Mouse (Mus musculus): ENCODE results near the gene Mamld1. TPM values are rescaled to one million over a fixed set of nuclear protein-coding genes. Genes with fewer than 3 reads are reported as not detected.
A peak's percentile ranks its signal among the peaks of the same experiment; 100 is the strongest.
"Not testable (repeated sequence)": the region's sequence is repeated elsewhere in the genome, so short reads cannot be mapped to it uniquely, and the experiment has no call there.

Mamld1 gene
- 0.80 and 0.85 TPM in 2 replicates for polyA plus RNA-seq (2012; rRNA removed)

GRCm38 (mm10) chrX:71049864-71050576 lies at the start of gene Mamld1:
Gene Mamld1, plus strand, starts transcription at chrX:71050256.
- no peak for TF ChIP-seq POLR2A (IDR thresholded peaks at IDR 0.05; ENCODE audit: low read depth, low read length)
- no peak for TF ChIP-seq CTCF (IDR thresholded peaks at IDR 0.05; ENCODE audit: extremely low read depth, insufficient read length, insufficient replicate concordance, low read depth, low read length)
- Histone ChIP-seq H3K36me3 (ENCODE audit: control insufficient read depth, insufficient read depth, low read length) (no peaks in the 10 kb centered on the region), H3K4me3 (ENCODE audit: low read depth, low read length) (peak within 1 kb of the TSS; percentile 66), H3K27me3 (ENCODE audit: control insufficient read depth, insufficient read depth, low read length) (peaks cover 6% of the 10 kb centered on the region), H3K4me1 (ENCODE audit: control insufficient read depth, insufficient read depth, insufficient read length, low read length) (peaks cover 5% of the 10 kb centered on the region), H3K27ac (ENCODE audit: insufficient read depth, low read depth, low read length) (no peak within 1 kb of the TSS)
- WGBS: 17% methylated on average over 50 of the region's 50 CpGs

GRCm38 (mm10) chrX:71024718-71025117 lies 25.3 kb upstream of the Mamld1 start:
- H3K4me3 ChIP-seq (ENCODE audit: low read depth, low read length): no peak overlapping the region

GRCm38 (mm10) chrX:71028007-71028406 lies 22.0 kb upstream of the Mamld1 start:
- WGBS: 81% methylated on average over 4 of the region's 4 CpGs
- Histone ChIP-seq H3K27me3 (ENCODE audit: control insufficient read depth, insufficient read depth, low read length) (no peaks in the 10 kb centered on the region), H3K36me3 (ENCODE audit: control insufficient read depth, insufficient read depth, low read length) (no peaks in the 10 kb centered on the region), H3K4me1 (ENCODE audit: control insufficient read depth, insufficient read depth, insufficient read length, low read length) (no peaks in the 10 kb centered on the region), H3K4me3 (ENCODE audit: low read depth, low read length) (no peak overlapping the region), H3K27ac (ENCODE audit: insufficient read depth, low read depth, low read length) (no peak overlapping the region)
- TF ChIP-seq CTCF (IDR thresholded peaks at IDR 0.05; ENCODE audit: extremely low read depth, insufficient read length, insufficient replicate concordance, low read depth, low read length) (no peak), POLR2A (IDR thresholded peaks at IDR 0.05; ENCODE audit: low read depth, low read length) (no peak)

More at GRCm38 (mm10) chrX:71024718-71025117, 25.3 kb upstream of the Mamld1 start:
- Histone ChIP-seq H3K4me1 (ENCODE audit: control insufficient read depth, insufficient read depth, insufficient read length, low read length) (no peaks in the 10 kb centered on the region), H3K27me3 (ENCODE audit: control insufficient read depth, insufficient read depth, low read length) (no peaks in the 10 kb centered on the region), H3K27ac (ENCODE audit: insufficient read depth, low read depth, low read length) (no peak overlapping the region), H3K36me3 (ENCODE audit: control insufficient read depth, insufficient read depth, low read length) (no peaks in the 10 kb centered on the region)
- no peak for TF ChIP-seq CTCF (IDR thresholded peaks at IDR 0.05; ENCODE audit: extremely low read depth, insufficient read length, insufficient replicate concordance, low read depth, low read length)
- no peak for TF ChIP-seq POLR2A (IDR thresholded peaks at IDR 0.05; ENCODE audit: low read depth, low read length)

GRCm38 (mm10) chrX:71028976-71029375 lies 21.1 kb upstream of the Mamld1 start:
- not testable (repeated sequence) for H3K4me3 ChIP-seq (ENCODE audit: low read depth, low read length); H3K27ac ChIP-seq (ENCODE audit: insufficient read depth, low read depth, low read length); H3K4me1 ChIP-seq (ENCODE audit: control insufficient read depth, insufficient read depth, insufficient read length, low read length); H3K36me3 ChIP-seq (ENCODE audit: control insufficient read depth, insufficient read depth, low read length); H3K27me3 ChIP-seq (ENCODE audit: control insufficient read depth, insufficient read depth, low read length)
- 100% methylated on average over 1 of the region's 1 CpGs for WGBS

GRCm38 (mm10) chrX:71050677-71051311 lies 738 bp downstream of the Mamld1 start:
- Histone ChIP-seq H3K27ac (ENCODE audit: insufficient read depth, low read depth, low read length) (no peak overlapping the region), H3K4me1 (ENCODE audit: control insufficient read depth, insufficient read depth, insufficient read length, low read length) (peaks cover 5% of the 10 kb centered on the region), H3K27me3 (ENCODE audit: control insufficient read depth, insufficient read depth, low read length) (peaks cover 6% of the 10 kb centered on the region), H3K4me3 (ENCODE audit: low read depth, low read length) (peak overlapping the region; percentile 66), H3K36me3 (ENCODE audit: control insufficient read depth, insufficient read depth, low read length) (no peaks in the 10 kb centered on the region)
- TF ChIP-seq CTCF (IDR thresholded peaks at IDR 0.05; ENCODE audit: extremely low read depth, insufficient read length, insufficient replicate concordance, low read depth, low read length): no peak
- no peak for TF ChIP-seq POLR2A (IDR thresholded peaks at IDR 0.05; ENCODE audit: low read depth, low read length)
- whole genome bisulfite sequencing: 15% methylated on average over 26 of the region's 26 CpGs

GRCm38 (mm10) chrX:71051361-71052114 lies 1.5 kb downstream of the Mamld1 start:
- Histone ChIP-seq H3K36me3 (ENCODE audit: control insufficient read depth, insufficient read depth, low read length) (no peaks in the 10 kb centered on the region), H3K27ac (ENCODE audit: insufficient read depth, low read depth, low read length) (no peak overlapping the region), H3K4me3 (ENCODE audit: low read depth, low read length) (peak overlapping the region; percentile 66), H3K4me1 (ENCODE audit: control insufficient read depth, insufficient read depth, insufficient read length, low read length) (peaks cover 5% of the 10 kb centered on the region), H3K27me3 (ENCODE audit: control insufficient read depth, insufficient read depth, low read length) (peaks cover 6% of the 10 kb centered on the region)
- TF ChIP-seq POLR2A (IDR thresholded peaks at IDR 0.05; ENCODE audit: low read depth, low read length): no peak
- no peak for TF ChIP-seq CTCF (IDR thresholded peaks at IDR 0.05; ENCODE audit: extremely low read depth, insufficient read length, insufficient replicate concordance, low read depth, low read length)
- 18% methylated on average over 30 of the region's 30 CpGs for WGBS

GRCm38 (mm10) chrX:71052115-71052478 lies 2.0 kb downstream of the Mamld1 start:
- peak overlapping the region; percentile 66 for H3K4me3 ChIP-seq (ENCODE audit: low read depth, low read length)
- no peak overlapping the region for H3K27ac ChIP-seq (ENCODE audit: insufficient read depth, low read depth, low read length)
- TF ChIP-seq POLR2A (IDR thresholded peaks at IDR 0.05; ENCODE audit: low read depth, low read length) (no peak), CTCF (IDR thresholded peaks at IDR 0.05; ENCODE audit: extremely low read depth, insufficient read length, insufficient replicate concordance, low read depth, low read length) (peak; percentile 25; the same call in 1 of the 2 replicates)
- peaks cover 6% of the 10 kb centered on the region for H3K27me3 ChIP-seq (ENCODE audit: control insufficient read depth, insufficient read depth, low read length)
- no peaks in the 10 kb centered on the region for H3K36me3 ChIP-seq (ENCODE audit: control insufficient read depth, insufficient read depth, low read length)
- H3K4me1 ChIP-seq (ENCODE audit: control insufficient read depth, insufficient read depth, insufficient read length, low read length): peaks cover 5% of the 10 kb centered on the region
- WGBS: 10% methylated on average over 19 of the region's 19 CpGs

All from small intestine, adult 2 months (tissue).